Comparison of ENCODE assay signal across 8 mouse cellular contexts in genomic region chr8:105622421-105622920, GRCm38 (mm10). TPM values are rescaled to one million over a fixed set of nuclear protein-coding genes. Genes with fewer than 3 reads are reported as not detected.
DNase-seq lines count a peak whose midpoint lies in the region; ATAC-seq and TF ChIP-seq lines count a peak whose summit lies in the region.

No protein-coding gene starts in this region.

- ATAC-seq in embryonic facial prominence, embryonic 11.5 days (replicated peaks; ENCODE audit: insufficient number of reproducible peaks, low FRiP score, low TSS enrichment, low read depth) = peak; percentile 85
- peak; percentile 92 for ATAC-seq in midbrain, embryonic 13.5 days

- WGBS in embryonic facial prominence, embryonic 11.5 days = 3% methylated on average over 8 of the region's 8 CpGs
- 2% methylated on average over 8 of the region's 8 CpGs for WGBS in limb, embryonic 10.5 days
- WGBS in midbrain, embryonic 13.5 days = 10% methylated on average over 8 of the region's 8 CpGs
- WGBS in small intestine, adult 2 months = 3% methylated on average over 8 of the region's 8 CpGs

- H3K27ac ChIP-seq in embryonic facial prominence, embryonic 11.5 days (replicated peaks; ENCODE audit: low read depth, low read length) = peak overlapping the region; percentile 20
- H3K27ac ChIP-seq in limb, embryonic 10.5 days = peak overlapping the region; percentile 83
- H3K27ac ChIP-seq in midbrain, embryonic 13.5 days = peak overlapping the region; percentile 80
- H3K27ac ChIP-seq in small intestine, adult 2 months (ENCODE audit: insufficient read depth, low read depth, low read length) = peak overlapping the region; percentile 89

- TF ChIP-seq POLR2A in small intestine, adult 2 months (IDR thresholded peaks at IDR 0.05; ENCODE audit: low read depth, low read length) = no peak

- H3K4me3 ChIP-seq in embryonic facial prominence, embryonic 11.5 days (ENCODE audit: low read depth, low read length) = no peak overlapping the region
- peak overlapping the region; percentile 32 for H3K4me3 ChIP-seq in limb, embryonic 10.5 days
- H3K4me3 ChIP-seq in midbrain, embryonic 13.5 days (replicated peaks) = no peak overlapping the region
- H3K4me3 ChIP-seq in small intestine, adult 2 months (ENCODE audit: low read depth, low read length) = peak overlapping the region; percentile 32

- TF ChIP-seq CTCF in small intestine, adult 2 months (IDR thresholded peaks at IDR 0.05; ENCODE audit: extremely low read depth, insufficient read length, insufficient replicate concordance, low read depth, low read length) = peak; percentile 98

- no peaks in the 10 kb centered on the region for H3K27me3 ChIP-seq in embryonic facial prominence, embryonic 11.5 days (ENCODE audit: control insufficient read depth, insufficient read depth, low read length)
- no peaks in the 10 kb centered on the region for H3K27me3 ChIP-seq in limb, embryonic 10.5 days (ENCODE audit: low read depth, poor library complexity, severe bottlenecking)
- H3K27me3 ChIP-seq in midbrain, embryonic 13.5 days = no peaks in the 10 kb centered on the region
- no peaks in the 10 kb centered on the region for H3K27me3 ChIP-seq in small intestine, adult 2 months (ENCODE audit: control insufficient read depth, insufficient read depth, low read length)

- H3K4me2 ChIP-seq in embryonic facial prominence, embryonic 11.5 days (ENCODE audit: low read depth, low read length) = no peak overlapping the region
- no peak overlapping the region for H3K4me2 ChIP-seq in midbrain, embryonic 13.5 days (replicated peaks)

- peaks cover 6% of the 10 kb centered on the region for H3K4me1 ChIP-seq in embryonic facial prominence, embryonic 11.5 days (ENCODE audit: control insufficient read depth, insufficient read depth, low read length)
- H3K4me1 ChIP-seq in limb, embryonic 10.5 days = peaks cover 50% of the 10 kb centered on the region
- peaks cover 34% of the 10 kb centered on the region for H3K4me1 ChIP-seq in midbrain, embryonic 13.5 days (replicated peaks)
- peaks cover 7% of the 10 kb centered on the region; the same call in 1 of the 2 replicates for H3K4me1 ChIP-seq in small intestine, adult 2 months (ENCODE audit: control insufficient read depth, insufficient read depth, insufficient read length, low read length)

- H3K36me3 ChIP-seq in embryonic facial prominence, embryonic 11.5 days (replicated peaks; ENCODE audit: control insufficient read depth, insufficient read depth, low read depth, low read length) = no peaks in the 10 kb centered on the region; the same call in none of the 2 replicates
- peaks cover 47% of the 10 kb centered on the region for H3K36me3 ChIP-seq in limb, embryonic 10.5 days
- peaks cover 57% of the 10 kb centered on the region for H3K36me3 ChIP-seq in midbrain, embryonic 13.5 days
- peaks cover 16% of the 10 kb centered on the region; the same call in 1 of the 2 replicates for H3K36me3 ChIP-seq in small intestine, adult 2 months (ENCODE audit: control insufficient read depth, insufficient read depth, low read length)

- no peaks in the 10 kb centered on the region for H3K9me3 ChIP-seq in embryonic facial prominence, embryonic 11.5 days (replicated peaks; ENCODE audit: control insufficient read depth, low read length)
- H3K9me3 ChIP-seq in limb, embryonic 10.5 days (replicated peaks) = no peaks in the 10 kb centered on the region
- H3K9me3 ChIP-seq in midbrain, embryonic 13.5 days = no peaks in the 10 kb centered on the region

- 0 out of 2 replicates have a peak overlapping the region, but pooled peaks have one; percentile 32 for H3K9ac ChIP-seq in embryonic facial prominence, embryonic 11.5 days (replicated peaks; ENCODE audit: low read length)
- H3K9ac ChIP-seq in midbrain, embryonic 13.5 days (replicated peaks) = no peak overlapping the region

- peak; percentile 63 for DNase-seq in 3134 (ENCODE audit: extremely low read depth, insufficient read length, low spot score)
- peak; percentile 93 for DNase-seq in adrenal gland, postnatal 25 days
- DNase-seq in embryonic facial prominence, embryonic 11.5 days (ENCODE audit: low spot score) = peak; percentile 95
- peak; percentile 94 to 97 for DNase-seq in heart, adult 18-20 months
- DNase-seq in kidney, adult 18-20 months = peak; percentile 97
- peak; percentile 99 for DNase-seq in limb, embryonic 10.5 days (ENCODE audit: low spot score)

RNA-seq across cellular contexts. Expression of gene Ctcf, which starts 13.9 kb away (rescaled TPM):
- total RNA-seq in adrenal gland, postnatal 25 days (2021) = 61.5 and 74.2 TPM in 2 replicates
- polyA plus RNA-seq in embryonic facial prominence, embryonic 11.5 days (2014; fragmentation: Nextera tagmentation; extraction: Ambion mirVana) = 116 and 118 TPM in 2 replicates
- 10 to 100 TPM; 39.9 to 40.9 TPM for total RNA-seq in heart, adult 18-20 months (2021)
- polyA plus RNA-seq in limb, embryonic 10.5 days (2016; fragmentation: Nextera tagmentation; extraction: Ambion mirVana) = 132 and 157 TPM in 2 replicates
- 135 and 136 TPM in 2 replicates for polyA plus RNA-seq in midbrain, embryonic 13.5 days (2015; fragmentation: Nextera tagmentation; extraction: Ambion mirVana)
- 5.3 and 8.4 TPM in 2 replicates for polyA plus RNA-seq in small intestine, adult 2 months (2012; rRNA removed)

RNA-seq across cellular contexts. Expression of gene Agrp, which starts 14.7 kb away (rescaled TPM):
- 1.2 TPM in 1 of 2 replicates, not detected in the other for total RNA-seq in adrenal gland, postnatal 25 days (2021)
- 1.0 and 1.7 TPM in 2 replicates for polyA plus RNA-seq in embryonic facial prominence, embryonic 11.5 days (2014; fragmentation: Nextera tagmentation; extraction: Ambion mirVana)
- total RNA-seq in heart, adult 18-20 months (2021) = not detected
- 0.39 and 0.69 TPM in 2 replicates for polyA plus RNA-seq in limb, embryonic 10.5 days (2016; fragmentation: Nextera tagmentation; extraction: Ambion mirVana)
- polyA plus RNA-seq in midbrain, embryonic 13.5 days (2015; fragmentation: Nextera tagmentation; extraction: Ambion mirVana) = 0.80 and 1.1 TPM in 2 replicates
- 0.35 TPM in 1 of 2 replicates, not detected in the other for polyA plus RNA-seq in small intestine, adult 2 months (2012; rRNA removed)

RNA-seq across cellular contexts. Expression of gene Ripor1, which starts 17.4 kb away (rescaled TPM):
- 27.7 and 33.5 TPM in 2 replicates for total RNA-seq in adrenal gland, postnatal 25 days (2021)
- polyA plus RNA-seq in embryonic facial prominence, embryonic 11.5 days (2014; fragmentation: Nextera tagmentation; extraction: Ambion mirVana) = 7.3 and 8.7 TPM in 2 replicates
- total RNA-seq in heart, adult 18-20 months (2021) = 10 to 100 TPM; 40.1 to 42.6 TPM
- polyA plus RNA-seq in limb, embryonic 10.5 days (2016; fragmentation: Nextera tagmentation; extraction: Ambion mirVana) = 17.5 and 18.0 TPM in 2 replicates
- polyA plus RNA-seq in midbrain, embryonic 13.5 days (2015; fragmentation: Nextera tagmentation; extraction: Ambion mirVana) = 22.6 and 25.9 TPM in 2 replicates
- 11.8 and 12.0 TPM in 2 replicates for polyA plus RNA-seq in small intestine, adult 2 months (2012; rRNA removed)

RNA-seq across cellular contexts. Expression of gene Atp6v0d1, which starts 56.6 kb away (rescaled TPM):
- total RNA-seq in adrenal gland, postnatal 25 days (2021) = 108 and 110 TPM in 2 replicates
- polyA plus RNA-seq in embryonic facial prominence, embryonic 11.5 days (2014; fragmentation: Nextera tagmentation; extraction: Ambion mirVana) = 89.8 and 95.5 TPM in 2 replicates
- 10 to 100 TPM; 50.4 to 53.2 TPM for total RNA-seq in heart, adult 18-20 months (2021)
- polyA plus RNA-seq in limb, embryonic 10.5 days (2016; fragmentation: Nextera tagmentation; extraction: Ambion mirVana) = 58.3 and 68.6 TPM in 2 replicates
- polyA plus RNA-seq in midbrain, embryonic 13.5 days (2015; fragmentation: Nextera tagmentation; extraction: Ambion mirVana) = 177 and 182 TPM in 2 replicates
- polyA plus RNA-seq in small intestine, adult 2 months (2012; rRNA removed) = 41.9 and 70.8 TPM in 2 replicates

Comparison
In these comparisons a context has a peak if more than half of its experiments do, and no peak if none do; other contexts are left out.
1. H3K27ac ChIP-seq: peak in every context shown above with its lines; median percentile 89 in small intestine, adult 2 months; 83 in limb, embryonic 10.5 days; 80 in midbrain, embryonic 13.5 days; 20 in embryonic facial prominence, embryonic 11.5 days.
2. H3K4me3 ChIP-seq: peak in limb, embryonic 10.5 days (single experiment) and small intestine, adult 2 months (single experiment); none in embryonic facial prominence, embryonic 11.5 days (single experiment) and midbrain, embryonic 13.5 days (single experiment).
3. RNA of gene Ctcf, which starts 13.9 kb away (polyA plus RNA-seq): 132 to 157 TPM in limb, embryonic 10.5 days, 135 to 136 TPM in midbrain, embryonic 13.5 days and 116 to 118 TPM in embryonic facial prominence, embryonic 11.5 days; 5.3 to 8.4 TPM in small intestine, adult 2 months; every median in the first group is over 10 times any median in the second.
4. Peak in every context shown above with its lines, with median percentiles within 50 percentile points of each other: DNase-seq.